Mouse (Mus musculus): ENCODE measurements around the gene Fabp7.

Gene Fabp7

GRCm38 (mm10) chr10:57799486-57799885 lies 14.8 kb downstream of the Fabp7 start:
- in situ Hi-C loops (cut with MboI, MseI) = no loop called here

- in situ Hi-C loops (cut with MboI, MseI) = no loop called here
These were observed 23.1 kb downstream of the Fabp7 start for GRCm38 (mm10) chr10:57807754-57808153.

- in situ Hi-C loops (cut with MboI, MseI) = no loop called here
These were observed 27.6 kb downstream of the Fabp7 start for GRCm38 (mm10) chr10:57812161-57812856.

- in situ Hi-C loops (cut with MboI, MseI) = no loop called here
These were observed 29.6 kb downstream of the Fabp7 start for GRCm38 (mm10) chr10:57814295-57814694.

- in situ Hi-C loops (cut with MboI, MseI) = no loop called here
These were observed 31.2 kb downstream of the Fabp7 start for GRCm38 (mm10) chr10:57815869-57816268.

- in situ Hi-C loops (cut with MboI, MseI) = no loop called here
These were observed 34.5 kb downstream of the Fabp7 start for GRCm38 (mm10) chr10:57819209-57819608.

GRCm38 (mm10) chr10:57822473-57822872 lies 37.8 kb downstream of the Fabp7 start:
- in situ Hi-C loops (cut with MboI, MseI) = no loop called here

GRCm38 (mm10) chr10:57828649-57829048 lies 44.0 kb downstream of the Fabp7 start:
- in situ Hi-C loops (cut with MboI, MseI) = loop anchor here (25.0 kb wide), 1 partner anchor 241 kb away; no protein-coding TSS in a partner anchor

- in situ Hi-C loops (cut with MboI, MseI) = loop anchor here (25.0 kb wide), 1 partner anchor 242 kb away; no protein-coding TSS in a partner anchor
These were observed 44.9 kb downstream of the Fabp7 start for GRCm38 (mm10) chr10:57829621-57830020.

- in situ Hi-C loops (cut with MboI, MseI) = loop anchor here (25.0 kb wide), 1 partner anchor 248 kb away; no protein-coding TSS in a partner anchor
These were observed 50.4 kb downstream of the Fabp7 start for GRCm38 (mm10) chr10:57835094-57835493.

- in situ Hi-C loops (cut with MboI, MseI) = loop anchor here (25.0 kb wide), 1 partner anchor 249 kb away; no protein-coding TSS in a partner anchor
These were observed 51.3 kb downstream of the Fabp7 start for GRCm38 (mm10) chr10:57835982-57836381.

Data from T-helper 2 cell (primary cell).